Mouse (Mus musculus): Measurements from ENCODE around the gene Zbtb22. TPM values are rescaled to one million over a fixed set of nuclear protein-coding genes. Genes with fewer than 3 reads are reported as not detected.
A peak's percentile ranks its signal among the peaks of the same experiment; 100 is the strongest.

The Zbtb22 gene
- polyA plus RNA-seq, 1 experiment: 26.3 TPM

DNA sequence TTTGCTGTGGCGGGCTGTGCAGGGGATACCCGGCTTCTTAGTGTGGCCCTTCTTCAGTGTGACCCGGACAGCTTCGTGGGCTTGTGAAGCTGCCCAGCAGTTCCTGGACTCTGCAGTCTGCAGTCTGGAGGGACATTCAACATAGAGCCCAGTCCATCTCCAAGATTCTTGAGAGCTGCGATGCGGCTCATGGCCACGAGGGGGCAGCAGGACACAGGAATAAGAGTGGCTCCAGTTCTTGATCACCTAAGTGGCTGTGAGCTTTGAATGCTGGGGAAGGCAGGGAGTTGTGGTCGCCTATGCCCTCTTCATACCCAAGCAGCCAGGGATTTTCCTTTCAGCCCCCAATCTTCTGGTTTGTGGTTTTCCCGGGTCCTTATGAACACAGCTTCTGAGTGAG is 52.8 kb downstream of the Zbtb22 start:
- no peak overlapping the region for H3K27ac ChIP-seq (ENCODE audit: control insufficient read depth, insufficient read depth, low read depth, low read length, poor library complexity)
- TF ChIP-seq CTCF (IDR thresholded peaks at IDR 0.05; ENCODE audit: control insufficient read depth, insufficient read depth, low read length) (peak; percentile 92), POLR2A (IDR thresholded peaks at IDR 0.05; ENCODE audit: borderline replicate concordance, control insufficient read depth, low read depth, low read length) (no peak)

More for the DNA sequence above, 52.8 kb downstream of the Zbtb22 start:
- no peak overlapping the region for H3K4me3 ChIP-seq (replicated peaks; ENCODE audit: control insufficient read depth, low read depth, low read length)
- under 1% methylated on average over 9 of the region's 9 CpGs for WGBS
- no peaks in the 10 kb centered on the region for H3K4me1 ChIP-seq (ENCODE audit: control insufficient read depth, insufficient read depth, low read length)

Other genes starting within 250 kb of the Zbtb22 start
- gene Hnrnpm, start 229.0 kb upstream of the Zbtb22 start, polyA plus RNA-seq (2011; ENCODE audit: insufficient read depth, insufficient read length, low replicate concordance, missing spikeins): 839 and 1,378 TPM in 2 replicates
- gene March2, start 197.2 kb upstream of the Zbtb22 start, polyA plus RNA-seq (2011; ENCODE audit: insufficient read depth, insufficient read length, low replicate concordance, missing spikeins): 227 and 290 TPM in 2 replicates
- 45.8 and 57.6 TPM in 2 replicates for gene Rab11b, start 155.4 kb upstream of the Zbtb22 start, polyA plus RNA-seq (2011; ENCODE audit: insufficient read depth, insufficient read length, low replicate concordance, missing spikeins)
- gene Angptl4, start 134.1 kb upstream of the Zbtb22 start, polyA plus RNA-seq (2011; ENCODE audit: insufficient read depth, insufficient read length, low replicate concordance, missing spikeins): 3.4 and 7.4 TPM in 2 replicates
- 23.0 and 52.7 TPM in 2 replicates for gene Kank3, start 105.4 kb upstream of the Zbtb22 start, polyA plus RNA-seq (2011; ENCODE audit: insufficient read depth, insufficient read length, low replicate concordance, missing spikeins)
- 900 and 1,879 TPM in 2 replicates for gene Rps28, start 91.3 kb upstream of the Zbtb22 start, polyA plus RNA-seq (2011; ENCODE audit: insufficient read depth, insufficient read length, low replicate concordance, missing spikeins)
- 68.0 and 157 TPM in 2 replicates for gene Ndufa7, start 91.3 kb upstream of the Zbtb22 start, polyA plus RNA-seq (2011; ENCODE audit: insufficient read depth, insufficient read length, low replicate concordance, missing spikeins)
- gene Cd320, start 72.8 kb upstream of the Zbtb22 start, polyA plus RNA-seq (2011; ENCODE audit: insufficient read depth, insufficient read length, low replicate concordance, missing spikeins): 2.8 and 4.6 TPM in 2 replicates
- not detected in 2 replicates for gene Gm7029, start 42.1 kb upstream of the Zbtb22 start, polyA plus RNA-seq (2011; ENCODE audit: insufficient read depth, insufficient read length, low replicate concordance, missing spikeins)
- 358 and 477 TPM in 2 replicates for gene Kifc1, start 25.2 kb upstream of the Zbtb22 start, polyA plus RNA-seq (2011; ENCODE audit: insufficient read depth, insufficient read length, low replicate concordance, missing spikeins)
- gene Platr17, start 10.8 kb upstream of the Zbtb22 start, polyA plus RNA-seq (2011; ENCODE audit: insufficient read depth, insufficient read length, low replicate concordance, missing spikeins): 1.2 and 1.9 TPM in 2 replicates
- gene Daxx, start 6.5 kb upstream of the Zbtb22 start, polyA plus RNA-seq (2011; ENCODE audit: insufficient read depth, insufficient read length, low replicate concordance, missing spikeins): 26.4 and 42.3 TPM in 2 replicates
- 75.8 and 87.3 TPM in 2 replicates for gene Tapbp, start within 50 bp of the Zbtb22 start, polyA plus RNA-seq (2011; ENCODE audit: insufficient read depth, insufficient read length, low replicate concordance, missing spikeins)
- 91.8 and 173 TPM in 2 replicates for gene Rgl2, start 13.6 kb downstream of the Zbtb22 start, polyA plus RNA-seq (2011; ENCODE audit: insufficient read depth, insufficient read length, low replicate concordance, missing spikeins)
- gene Pfdn6, start 24.4 kb downstream of the Zbtb22 start, polyA plus RNA-seq (2011; ENCODE audit: insufficient read depth, insufficient read length, low replicate concordance, missing spikeins): 75.9 and 89.6 TPM in 2 replicates
- gene Wdr46, start 24.8 kb downstream of the Zbtb22 start, polyA plus RNA-seq (2011; ENCODE audit: insufficient read depth, insufficient read length, low replicate concordance, missing spikeins): 20.4 and 21.4 TPM in 2 replicates
- gene B3galt4, start 35.6 kb downstream of the Zbtb22 start, polyA plus RNA-seq (2011; ENCODE audit: insufficient read depth, insufficient read length, low replicate concordance, missing spikeins): 1.9 and 4.1 TPM in 2 replicates
- 13.7 and 23.1 TPM in 2 replicates for gene Vps52, start 39.9 kb downstream of the Zbtb22 start, polyA plus RNA-seq (2011; ENCODE audit: insufficient read depth, insufficient read length, low replicate concordance, missing spikeins)
- 1,108 and 1,335 TPM in 2 replicates for gene Rps18, start 40.1 kb downstream of the Zbtb22 start, polyA plus RNA-seq (2011; ENCODE audit: insufficient read depth, insufficient read length, low replicate concordance, missing spikeins)
- 698 and 1,240 TPM in 2 replicates for gene H2-K1, start 84.4 kb downstream of the Zbtb22 start, polyA plus RNA-seq (2011; ENCODE audit: insufficient read depth, insufficient read length, low replicate concordance, missing spikeins)
- 9.0 and 35.7 TPM in 2 replicates for gene Ring1, start 108.8 kb downstream of the Zbtb22 start, polyA plus RNA-seq (2011; ENCODE audit: insufficient read depth, insufficient read length, low replicate concordance, missing spikeins)
- 120 and 165 TPM in 2 replicates for gene H2-Ke6, start 112.2 kb downstream of the Zbtb22 start, polyA plus RNA-seq (2011; ENCODE audit: insufficient read depth, insufficient read length, low replicate concordance, missing spikeins)
- gene Slc39a7, start 115.8 kb downstream of the Zbtb22 start, polyA plus RNA-seq (2011; ENCODE audit: insufficient read depth, insufficient read length, low replicate concordance, missing spikeins): 51.4 and 84.6 TPM in 2 replicates
- gene Rxrb, start 115.9 kb downstream of the Zbtb22 start, polyA plus RNA-seq (2011; ENCODE audit: insufficient read depth, insufficient read length, low replicate concordance, missing spikeins): 36.0 and 70.9 TPM in 2 replicates
- 10.7 and 12.6 TPM in 2 replicates for gene Col11a2, start 123.5 kb downstream of the Zbtb22 start, polyA plus RNA-seq (2011; ENCODE audit: insufficient read depth, insufficient read length, low replicate concordance, missing spikeins)
- gene H2-Oa, start 176.4 kb downstream of the Zbtb22 start, polyA plus RNA-seq (2011; ENCODE audit: insufficient read depth, insufficient read length, low replicate concordance, missing spikeins): 3.9 and 6.3 TPM in 2 replicates
- gene H2-DMa, start 203.6 kb downstream of the Zbtb22 start, polyA plus RNA-seq (2011; ENCODE audit: insufficient read depth, insufficient read length, low replicate concordance, missing spikeins): 14.2 and 38.5 TPM in 2 replicates
- 118 and 172 TPM in 2 replicates for gene Brd2, start 206.7 kb downstream of the Zbtb22 start, polyA plus RNA-seq (2011; ENCODE audit: insufficient read depth, insufficient read length, low replicate concordance, missing spikeins)
- 24.3 and 38.9 TPM in 2 replicates for gene H2-DMb2, start 227.4 kb downstream of the Zbtb22 start, polyA plus RNA-seq (2011; ENCODE audit: insufficient read depth, insufficient read length, low replicate concordance, missing spikeins)
- gene H2-DMb1, start 237.2 kb downstream of the Zbtb22 start, polyA plus RNA-seq (2011; ENCODE audit: insufficient read depth, insufficient read length, low replicate concordance, missing spikeins): 42.1 and 59.8 TPM in 2 replicates